Mouse (Mus musculus): ENCODE measurements at regions not wholly inside any gene's neighbourhood (a gene's known extent, or its start where the extent isn't known, plus 50 kb on each side); places are given as distances from the start of the nearest gene placed in this dataset.

GRCm38 (mm10) chr9:26383996-26384395, 349.5 kb upstream of the B3gat1 start:
- intact Hi-C loops (cut with DNase I) = no loop called here
- DNase-seq (ENCODE audit: low spot score in 2 of 2) = no peak

- intact Hi-C loops (cut with DNase I) = no loop called here
- peak in 1 of 2 experiments; percentile 24 for DNase-seq (ENCODE audit: low spot score in 2 of 2)
These were observed 334.9 kb upstream of the B3gat1 start for GRCm38 (mm10) chr9:26398635-26399034.

GRCm38 (mm10) chr9:26422897-26423823, 310.4 kb upstream of the B3gat1 start:
- intact Hi-C loops (cut with DNase I) = no loop called here
- no peak for DNase-seq (ENCODE audit: low spot score in 2 of 2)

- DNase-seq (ENCODE audit: low spot score in 2 of 2) = peak in 1 of 2 experiments; percentile 20
- intact Hi-C loops (cut with DNase I) = no loop called here
These were observed 298.0 kb upstream of the B3gat1 start for GRCm38 (mm10) chr9:26435507-26435906.

DNA sequence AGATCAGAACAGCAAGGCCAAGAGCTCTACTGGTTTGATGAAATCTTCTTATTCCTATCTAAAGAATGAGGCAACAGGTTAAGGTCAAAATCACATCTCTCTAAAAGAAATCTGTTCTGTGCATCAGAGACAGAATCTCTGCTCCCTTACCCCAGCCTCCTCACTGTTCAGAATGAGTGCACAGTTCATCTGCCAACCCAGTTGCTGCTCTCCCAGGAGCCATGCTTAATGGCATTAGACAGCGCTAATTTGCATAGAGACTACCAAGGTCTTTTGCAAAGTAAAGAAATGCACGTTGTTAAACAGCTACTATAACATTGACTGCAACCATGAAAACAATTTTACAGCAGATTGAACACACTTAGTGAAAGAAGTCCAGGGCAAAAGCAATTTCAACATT, 296.3 kb upstream of the B3gat1 start:
- intact Hi-C loops (cut with DNase I) = no loop called here
- no peak for DNase-seq (ENCODE audit: low spot score in 2 of 2)

DNA sequence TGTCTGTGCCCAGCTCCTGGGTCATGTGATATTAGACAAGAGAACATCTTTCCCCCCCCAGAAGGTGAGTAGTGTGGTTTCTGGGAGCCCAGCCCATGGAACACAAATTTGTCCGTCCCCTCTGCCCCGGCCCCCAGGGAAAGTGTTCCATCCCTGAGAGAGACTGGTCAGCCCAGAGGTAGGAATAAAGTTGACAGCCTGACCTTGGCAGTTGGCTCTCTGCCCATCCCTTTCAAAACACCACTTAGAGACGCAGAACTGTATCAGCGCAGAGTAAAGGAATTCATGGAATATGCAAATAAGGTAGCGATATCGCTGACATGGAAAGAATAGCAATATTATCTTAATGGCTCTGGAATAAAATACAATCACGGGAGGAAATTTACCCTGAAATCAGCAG, 279.6 kb upstream of the B3gat1 start:
- DNase-seq (ENCODE audit: low spot score in 2 of 2) = no peak
- intact Hi-C loops (cut with DNase I) = no loop called here

DNA sequence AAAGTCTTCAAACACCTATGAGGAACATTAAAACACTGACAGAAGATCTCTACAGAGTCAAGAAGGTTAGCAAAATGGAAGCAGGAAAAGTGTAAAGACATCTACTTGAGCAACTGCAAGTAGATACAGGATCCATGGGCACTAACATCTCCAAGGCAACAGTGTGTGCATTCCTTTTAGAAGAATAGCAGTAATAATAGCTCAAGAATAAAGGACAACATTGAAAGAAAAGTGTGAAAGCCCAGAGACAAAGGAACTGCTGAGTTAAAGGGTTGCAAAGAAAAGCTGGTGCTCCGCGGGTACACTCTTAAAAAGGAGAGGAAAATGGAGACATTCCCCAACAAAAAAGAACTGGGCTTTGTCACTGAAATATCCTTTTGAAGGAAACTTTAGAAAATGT, 272.4 kb upstream of the B3gat1 start:
- no peak for DNase-seq (ENCODE audit: low spot score in 2 of 2)
- intact Hi-C loops (cut with DNase I) = no loop called here

- DNase-seq (ENCODE audit: low spot score in 2 of 2) = no peak
- intact Hi-C loops (cut with DNase I) = no loop called here
These were observed 262.7 kb upstream of the B3gat1 start for GRCm38 (mm10) chr9:26470694-26471392.

DNA sequence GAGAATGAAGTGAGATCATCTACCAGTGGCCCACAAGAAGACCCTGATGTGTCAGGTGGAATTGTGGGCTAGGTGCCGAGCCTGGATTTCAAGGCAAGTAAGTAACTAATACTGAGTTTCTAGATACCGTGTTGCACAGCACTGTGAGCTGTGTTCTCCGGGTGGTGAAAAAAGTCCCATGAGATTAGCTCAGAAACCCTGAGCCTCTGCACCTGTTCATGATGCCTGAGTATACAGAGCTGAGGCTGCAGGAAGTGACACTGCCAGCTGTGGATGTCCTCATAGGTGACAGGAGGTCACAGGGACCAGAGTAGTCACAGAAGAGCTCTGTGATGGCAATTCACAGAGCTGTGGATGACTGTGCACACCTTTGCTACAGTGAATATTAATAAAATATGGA, 257.2 kb upstream of the B3gat1 start:
- intact Hi-C loops (cut with DNase I) = no loop called here
- DNase-seq (ENCODE audit: low spot score in 2 of 2) = no peak

DNA sequence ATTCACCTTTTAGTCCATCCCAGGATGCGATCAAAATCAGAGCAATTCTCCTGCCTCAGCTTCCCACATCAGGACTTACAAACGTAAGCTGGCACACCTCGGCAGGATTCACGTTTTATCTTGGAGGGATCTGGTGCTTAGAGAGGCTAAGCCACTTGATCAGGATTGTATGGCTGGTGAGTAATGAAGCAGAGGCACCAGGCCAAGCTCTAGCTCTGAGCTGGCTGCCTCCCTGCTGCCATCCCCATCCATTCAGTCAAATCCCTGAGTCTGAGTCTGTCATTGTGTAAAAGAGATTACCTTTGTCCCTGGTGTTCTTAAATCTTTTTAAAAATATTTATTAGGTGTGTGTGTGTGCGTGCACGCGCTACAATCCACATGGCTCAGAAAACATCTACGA, 252.6 kb upstream of the B3gat1 start:
- no peak for DNase-seq (ENCODE audit: low spot score in 2 of 2)
- intact Hi-C loops (cut with DNase I) = no loop called here

DNA sequence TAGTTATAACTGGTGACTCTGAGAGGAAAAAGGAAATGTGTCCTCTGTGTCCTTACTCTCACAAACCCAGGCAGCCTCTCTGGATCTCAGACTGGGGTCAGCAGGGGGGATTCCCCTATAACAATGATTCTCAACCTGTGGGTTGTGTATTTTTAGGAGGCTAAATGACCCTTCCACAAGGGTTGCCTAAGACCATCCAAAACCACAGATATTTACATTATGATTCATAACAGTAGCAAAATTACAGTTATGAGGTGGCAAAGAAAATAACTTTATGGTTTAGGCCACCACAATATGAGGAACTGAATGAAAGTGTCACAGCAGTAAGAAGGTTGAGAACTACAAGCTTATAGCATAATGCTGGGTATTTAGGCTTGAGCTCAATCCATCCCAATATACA, 251.6 kb upstream of the B3gat1 start:
- no peak for DNase-seq (ENCODE audit: low spot score in 2 of 2)
- intact Hi-C loops (cut with DNase I) = no loop called here

- intact Hi-C loops (cut with DNase I) = no loop called here
- DNase-seq (ENCODE audit: low spot score in 2 of 2) = peak in 1 of 2 experiments; percentile 18
These were observed 239.8 kb upstream of the B3gat1 start for GRCm38 (mm10) chr9:26493740-26494139.

DNA sequence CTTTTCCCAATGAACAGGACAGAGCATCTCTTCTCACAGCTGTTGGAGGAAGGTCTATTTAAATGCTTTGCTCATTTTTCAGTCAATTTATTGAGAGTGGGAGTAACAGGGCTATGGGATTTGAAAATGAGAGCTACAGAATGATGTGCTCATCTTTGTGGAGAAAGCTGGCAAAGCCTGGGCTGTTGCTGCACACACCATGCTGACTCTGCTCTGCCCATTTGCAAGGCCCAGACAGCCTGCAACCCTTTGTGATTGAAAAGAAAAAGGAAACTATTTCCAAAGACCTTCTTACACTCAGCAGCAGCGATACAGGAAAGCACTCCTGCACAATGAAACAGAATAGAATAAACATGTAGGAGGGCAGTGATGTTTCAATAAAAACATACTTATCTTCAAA, 231.5 kb upstream of the B3gat1 start:
- DNase-seq (ENCODE audit: low spot score in 2 of 2) = no peak
- intact Hi-C loops (cut with DNase I) = no loop called here

DNA sequence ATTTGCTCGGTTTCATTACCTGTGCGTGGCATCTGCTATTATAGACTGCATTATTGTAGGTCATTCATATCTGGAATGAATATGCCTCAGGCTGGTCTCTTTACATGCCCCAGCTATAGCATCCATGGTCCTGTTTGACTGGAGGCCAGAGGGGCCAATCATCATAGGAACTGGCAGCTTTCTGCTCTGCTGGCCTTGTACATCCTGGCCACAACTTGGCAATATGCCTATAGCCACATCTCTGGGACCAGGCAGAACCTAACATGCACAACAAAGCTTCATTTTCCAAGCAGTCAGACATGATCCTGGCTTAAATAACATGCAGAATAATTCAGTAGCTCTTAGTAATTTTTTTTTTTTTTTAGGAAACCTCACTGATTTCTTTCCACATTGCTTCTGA, 227.6 kb upstream of the B3gat1 start:
- DNase-seq (ENCODE audit: low spot score in 2 of 2) = no peak
- intact Hi-C loops (cut with DNase I) = no loop called here

DNA sequence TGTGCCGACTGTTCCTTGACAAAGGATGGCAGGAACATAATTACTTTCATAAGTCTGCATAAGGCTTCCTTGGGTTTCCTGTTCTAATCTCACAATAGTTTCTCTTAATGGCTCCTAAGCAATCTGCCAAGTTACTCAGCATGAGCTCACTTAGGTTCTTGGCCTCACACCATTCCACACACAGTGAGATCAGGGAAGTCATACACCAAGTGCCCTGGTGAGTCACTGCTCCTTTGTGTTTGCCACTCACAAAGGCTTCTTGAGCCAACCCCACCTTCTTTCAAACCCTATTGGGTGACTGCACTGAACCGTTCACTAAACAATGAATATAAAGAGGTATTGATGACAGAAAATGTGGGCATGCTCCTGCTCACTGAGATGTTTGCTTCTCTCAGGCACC, 214.9 kb upstream of the B3gat1 start:
- no peak for DNase-seq (ENCODE audit: low spot score in 2 of 2)
- intact Hi-C loops (cut with DNase I) = no loop called here

DNA sequence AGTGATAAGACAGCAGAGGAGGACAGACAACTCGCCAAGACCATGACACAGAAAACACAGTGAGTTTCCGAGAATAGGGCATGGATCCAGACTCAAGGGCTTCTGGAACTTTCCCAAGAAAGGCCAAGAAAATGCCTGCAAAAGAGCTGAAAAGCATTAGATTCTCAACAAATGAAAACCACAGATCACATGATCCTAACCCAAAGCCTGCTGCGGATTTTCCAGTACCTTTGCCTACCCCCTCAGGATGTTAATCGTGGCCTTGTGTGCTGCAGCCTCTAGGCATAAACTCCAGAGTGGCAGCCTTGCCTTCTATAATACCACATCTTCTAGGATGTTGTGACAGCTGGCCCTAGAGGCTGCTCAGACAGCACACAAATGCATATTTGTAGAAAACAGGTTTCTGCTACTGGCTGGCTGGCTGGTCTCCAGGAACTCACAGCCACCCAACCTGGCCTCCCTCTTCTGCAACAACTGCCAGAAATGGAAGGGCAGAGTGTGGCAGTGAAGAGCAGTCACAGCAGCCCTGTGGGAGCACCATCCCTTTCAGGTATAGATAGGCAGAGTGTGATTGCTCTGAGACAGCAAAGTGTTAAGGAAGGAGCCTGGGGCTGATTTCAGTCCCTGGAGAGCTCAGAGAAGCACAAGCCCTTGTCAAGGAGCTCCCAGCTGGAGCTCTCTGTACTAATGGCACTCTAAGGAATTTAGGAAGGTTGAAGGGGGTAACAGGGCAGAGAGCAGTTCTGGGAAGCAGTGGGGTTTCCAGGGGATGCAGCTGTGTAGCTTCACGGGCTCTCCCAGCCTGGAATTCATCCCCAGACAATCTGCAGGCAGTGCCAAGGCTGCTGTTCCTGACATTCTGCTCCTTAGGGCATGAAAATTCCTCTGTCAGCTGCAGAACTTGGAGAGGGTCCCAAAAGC, 213.7 kb upstream of the B3gat1 start:
- peak; percentile 19 to 28 for DNase-seq (ENCODE audit: low spot score in 2 of 2)
- intact Hi-C loops (cut with DNase I) = no loop called here

GRCm38 (mm10) chr9:26524089-26524488, 209.4 kb upstream of the B3gat1 start:
- intact Hi-C loops (cut with DNase I) = no loop called here
- no peak for DNase-seq (ENCODE audit: low spot score in 2 of 2)

DNA sequence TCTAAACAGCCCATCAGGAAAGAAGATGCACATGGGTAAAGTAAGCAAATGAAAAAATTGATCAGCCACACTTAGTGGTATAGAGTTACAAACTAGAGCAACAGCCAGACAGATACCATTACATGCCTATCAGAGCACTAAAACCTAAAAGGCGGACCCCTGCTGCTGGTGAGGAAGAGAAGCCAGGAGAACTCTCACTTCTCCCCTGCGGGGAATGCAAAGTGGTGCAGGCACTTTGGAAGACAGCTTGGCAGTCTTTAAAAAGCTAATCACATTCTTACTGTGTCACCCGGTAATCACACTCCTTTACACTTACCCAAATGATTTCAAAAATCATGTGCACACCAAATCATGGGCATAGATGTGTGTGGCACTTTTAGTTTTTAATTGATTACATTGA, 204.8 kb upstream of the B3gat1 start:
- DNase-seq (ENCODE audit: low spot score in 2 of 2) = no peak

GRCm38 (mm10) chr9:26539042-26539441, 194.5 kb upstream of the B3gat1 start:
- intact Hi-C loops (cut with DNase I) = no loop called here

More for the DNA sequence above, 204.8 kb upstream of the B3gat1 start:
- intact Hi-C loops (cut with DNase I) = no loop called here

More at GRCm38 (mm10) chr9:26539042-26539441, 194.5 kb upstream of the B3gat1 start:
- DNase-seq (ENCODE audit: low spot score in 2 of 2) = no peak

All from left cerebral cortex, postnatal 14 days (tissue).